Mouse (Mus musculus): ENCODE results near the gene Cpn2.

The Cpn2 gene

GRCm38 (mm10) chr16:30235577-30235976 lies 31.7 kb downstream of the Cpn2 start:
- no peak for DNase-seq

- no peak for DNase-seq
Observed at GRCm38 (mm10) chr16:30234636-30235546, 32.4 kb downstream of the Cpn2 start.

- DNase-seq: peak; percentile 33
Observed at GRCm38 (mm10) chr16:30234077-30234476, 33.2 kb downstream of the Cpn2 start.

GRCm38 (mm10) chr16:30231882-30232604 lies 35.3 kb downstream of the Cpn2 start:
- DNase-seq: no peak

- DNase-seq: peak; percentile 54
Observed at GRCm38 (mm10) chr16:30227352-30227751, 39.9 kb downstream of the Cpn2 start.

GRCm38 (mm10) chr16:30221161-30221782 lies 46.0 kb downstream of the Cpn2 start:
- no peak for DNase-seq

- no peak for DNase-seq
Observed at GRCm38 (mm10) chr16:30215811-30216210, 51.5 kb downstream of the Cpn2 start.

GRCm38 (mm10) chr16:30213644-30214043 lies 53.7 kb downstream of the Cpn2 start:
- no peak for DNase-seq

GRCm38 (mm10) chr16:30212035-30212434 lies 55.3 kb downstream of the Cpn2 start:
- no peak for DNase-seq

- no peak for DNase-seq
Observed at GRCm38 (mm10) chr16:30209264-30209663, 58.0 kb downstream of the Cpn2 start.

GRCm38 (mm10) chr16:30207991-30208390 lies 59.3 kb downstream of the Cpn2 start:
- DNase-seq: no peak

- no peak for DNase-seq
Observed at GRCm38 (mm10) chr16:30207111-30207828, 60.0 kb downstream of the Cpn2 start.

Data from thymus, postnatal 25 days (tissue).